Mouse (Mus musculus) CD4-positive naive resting alpha-beta T cell, adult 76 days (primary cell): Measurements from ENCODE around the gene Tert. TPM values are rescaled to one million over a fixed set of nuclear protein-coding genes. Genes with fewer than 3 reads are reported as not detected.

ENCODE experiments used
- total RNA-seq: library from RNA; stranded (reverse); gene quantifications from one replicate; pipeline ENCODE4 v1.2.4, GENCODE M21; 2023

Tert gene
- total RNA-seq: 3.5 TPM

GRCm38 (mm10) chr13:73626745-73627549 lies at the start of gene Tert:
Gene Tert, plus strand, starts transcription at chr13:73626911.

GRCm38 (mm10) chr13:73603522-73604155 lies 23.1 kb upstream of the Tert start, which contains the start of gene Clptm1l:
Gene Clptm1l, plus strand, starts transcription at chr13:73604006.

GRCm38 (mm10) chr13:73677853-73678252 lies 51.1 kb downstream of the Tert start, which contains the start of gene Slc6a18:
Gene Slc6a18, minus strand, starts transcription at chr13:73678023.

Other genes starting within 250 kb of the Tert start
- 39.4 TPM for gene Lpcat1, start 159.7 kb upstream of the Tert start, total RNA-seq
- not detected for gene Slc6a3, start 90.2 kb upstream of the Tert start, total RNA-seq
- gene Clptm1l, start 22.9 kb upstream of the Tert start, total RNA-seq: 94.3 TPM
- not detected for gene Slc6a18, start 51.1 kb downstream of the Tert start, total RNA-seq
- 2.2 TPM for gene Slc6a19, start 78.0 kb downstream of the Tert start, total RNA-seq
- 308 TPM for gene Slc12a7, start 106.2 kb downstream of the Tert start, total RNA-seq
- not detected for gene Nkd2, start 220.7 kb downstream of the Tert start, total RNA-seq